Mouse (Mus musculus) midbrain, embryonic 10.5 days (tissue): ENCODE data around the gene Zfp526. TPM values are rescaled to one million over a fixed set of nuclear protein-coding genes. Genes with fewer than 3 reads are reported as not detected.

Experiments used
- DNase-seq: peaks from one replicate; pipeline ENCODE4 v3.0.0-alpha.2; 2017; ENCODE audit warnings: low spot score
- H3K27ac ChIP-seq: fragments of 300-500 bp; sonication (generic); replicated peaks from 2 replicates; pipeline ENCODE4 v1.5.1; 2016; ENCODE audit warnings: mild to moderate bottlenecking
- H3K27me3 ChIP-seq: fragments of 300-500 bp; sonication (generic); 2 replicates; pipeline ENCODE4 v1.6.1; 2016; ENCODE audit warnings: low read depth, mild to moderate bottlenecking; ENCODE audit not compliant: poor library complexity, severe bottlenecking
- H3K36me3 ChIP-seq: fragments of 300-500 bp; sonication (generic); 2 replicates; pipeline ENCODE4 v1.6.1; 2016; ENCODE audit warnings: mild to moderate bottlenecking, moderate library complexity
- H3K4me1 ChIP-seq: fragments of 300-500 bp; sonication (generic); 2 replicates; pipeline ENCODE4 v1.6.1; 2016
- H3K4me3 ChIP-seq: fragments of 300-500 bp; sonication (generic); 2 replicates; pipeline ENCODE4 v1.5.1; 2016; ENCODE audit warnings: mild to moderate bottlenecking, moderate library complexity
- H3K9me3 ChIP-seq: fragments of 300-500 bp; sonication (generic); replicated peaks from 2 replicates; pipeline ENCODE4 v1.6.1; 2016; ENCODE audit warnings: mild to moderate bottlenecking
- WGBS: fragments of 180-500 bp; shearing (Covaris S2); methylation state at CpG from one replicate; pipeline ENCODE4 v1.1.7; 2016; 5-methylcytosine and 5-hydroxymethylcytosine counted together
- microRNA-seq: library from miRNA; unstranded; fragments of <30 nt; microRNA quantifications from one replicate; pipeline ENCODE4, GENCODE M21; 2017
- polyA plus RNA-seq: library from polyadenylated mRNA; unstranded; fragments of >200 nt; fragmentation: Nextera tagmentation; extraction: Ambion mirVana; gene quantifications from 2 replicates; pipeline ENCODE4 v1.2.1, GENCODE M21; 2016

Gene Zfp526
- polyA plus RNA-seq, 1 experiment from 2014 or later, result 2.7 TPM

DNA sequence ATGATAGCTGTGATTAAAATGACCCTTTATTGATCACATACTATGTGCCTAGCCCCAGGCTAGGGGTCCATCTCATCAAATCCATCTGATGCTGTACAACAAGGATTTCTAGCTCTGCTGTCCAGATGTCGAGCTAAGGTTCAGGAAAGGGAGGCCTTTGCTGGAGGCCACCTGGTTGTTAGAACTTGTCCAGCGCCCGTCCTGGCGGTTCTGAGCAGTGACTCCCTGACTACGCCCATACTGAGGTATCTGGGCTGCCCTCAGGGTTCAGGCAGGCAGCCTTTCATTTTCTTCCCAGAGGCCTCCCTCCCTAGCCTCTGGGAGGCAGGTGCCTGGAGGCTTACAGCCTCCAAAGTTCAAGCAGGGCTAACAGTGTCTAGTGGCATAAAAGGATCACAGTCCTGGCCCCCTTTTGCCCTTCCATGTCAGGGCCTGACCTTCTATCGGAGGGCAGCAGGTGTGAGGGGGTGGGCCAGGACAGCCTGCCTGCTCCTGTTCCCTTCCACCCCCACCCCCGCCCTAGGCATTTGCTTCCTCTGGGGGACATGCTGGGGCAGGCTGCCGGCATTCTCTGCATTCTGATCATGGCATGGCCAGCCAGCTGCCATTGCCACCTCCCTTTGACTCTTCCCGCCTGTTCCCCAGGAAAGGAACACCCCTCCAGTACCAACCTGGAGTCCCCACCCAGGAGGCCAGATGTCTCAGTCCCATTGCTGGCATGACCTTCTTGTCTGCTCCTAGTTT, 54.5 kb downstream of the Zfp526 start:
- DNase-seq, result no peak
- 70% methylated on average over 9 of the region's 9 CpGs for WGBS
- Histone ChIP-seq H3K9me3 (no peaks in the 10 kb centered on the region), H3K4me3 (peak overlapping the region; percentile 29; the same call in 1 of the 2 replicates), H3K4me1 (peaks cover 53% of the 10 kb centered on the region), H3K36me3 (peaks cover 32% of the 10 kb centered on the region), H3K27ac (peak overlapping the region; percentile 53; the same call in 1 of the 2 replicates), H3K27me3 (no peaks in the 10 kb centered on the region)

Small RNAs within 50 kb of the gene (microRNA-seq; reads per million reads assigned to microRNA genes)
- gene Mir7048, result not detected

Other genes starting within 250 kb of the Zfp526 start
- 89.0 and 109 TPM in 2 replicates for gene Rabac1, start 248.7 kb upstream of the Zfp526 start, polyA plus RNA-seq
- gene Atp1a3, start 215.5 kb upstream of the Zfp526 start, polyA plus RNA-seq, result 11.1 and 27.0 TPM in 2 replicates
- gene Grik5, start 149.1 kb upstream of the Zfp526 start, polyA plus RNA-seq, result 5.4 and 7.5 TPM in 2 replicates
- gene Zfp574, start 148.9 kb upstream of the Zfp526 start, polyA plus RNA-seq, result 44.4 and 45.3 TPM in 2 replicates
- 13.6 and 26.5 TPM in 2 replicates for gene Pou2f2, start 41.7 kb upstream of the Zfp526 start, polyA plus RNA-seq
- 8.4 TPM in 2 replicates for gene Dedd2, start 810 bp upstream of the Zfp526 start, polyA plus RNA-seq
- 9.3 and 10.5 TPM in 2 replicates for gene Gsk3a, start 16.4 kb downstream of the Zfp526 start, polyA plus RNA-seq
- gene Erf, start 29.3 kb downstream of the Zfp526 start, polyA plus RNA-seq, result 6.9 and 7.3 TPM in 2 replicates
- gene Cic, start 46.3 kb downstream of the Zfp526 start, polyA plus RNA-seq, result 18.5 and 21.7 TPM in 2 replicates
- gene Pafah1b3, start 76.6 kb downstream of the Zfp526 start, polyA plus RNA-seq, result 293 and 325 TPM in 2 replicates
- gene Prr19, start 80.0 kb downstream of the Zfp526 start, polyA plus RNA-seq, result 1.1 and 1.4 TPM in 2 replicates
- gene Tmem145, start 84.7 kb downstream of the Zfp526 start, polyA plus RNA-seq, result 2.1 and 5.1 TPM in 2 replicates
- gene Megf8, start 95.7 kb downstream of the Zfp526 start, polyA plus RNA-seq, result 13.9 and 14.9 TPM in 2 replicates
- not detected in 2 replicates for gene Cnfn, start 148.3 kb downstream of the Zfp526 start, polyA plus RNA-seq
- gene Lipe, start 177.3 kb downstream of the Zfp526 start, polyA plus RNA-seq, result 4.7 and 7.0 TPM in 2 replicates
- gene Cxcl17, start 191.5 kb downstream of the Zfp526 start, polyA plus RNA-seq, result 0.31 and 0.37 TPM in 2 replicates